Mouse (Mus musculus): ENCODE results near the gene Slc24a4.

DNA sequence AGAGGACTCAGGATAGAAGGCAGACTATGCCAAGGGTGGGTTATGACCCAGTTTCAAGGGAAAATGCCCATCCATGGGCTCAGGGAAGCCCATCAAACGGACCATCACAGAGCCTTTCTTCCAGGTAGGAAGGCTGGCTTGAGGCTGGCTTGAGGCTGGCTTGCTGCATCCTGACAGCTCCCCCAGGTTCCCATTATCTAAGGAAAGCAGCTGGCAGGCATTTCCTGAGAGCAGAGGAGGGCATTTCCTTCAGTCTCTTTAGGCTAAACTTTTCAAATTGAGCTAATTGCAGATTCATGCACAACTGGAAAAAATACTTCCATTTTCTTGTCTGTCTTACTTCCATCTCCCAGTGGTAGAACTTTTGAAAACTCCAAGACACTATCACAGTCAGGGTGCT lies 26.3 kb downstream of the Slc24a4 start:
- no peak for TF ChIP-seq CTCF (IDR thresholded peaks at IDR 0.05)
- no peak for TF ChIP-seq EP300 (IDR thresholded peaks at IDR 0.05; ENCODE audit: insufficient read depth, low read depth, low read length)
- no peak for TF ChIP-seq POLR2A (IDR thresholded peaks at IDR 0.05; ENCODE audit: insufficient read depth, low read depth, low read length)
